Mouse (Mus musculus) intestine, embryonic 14.5 days (tissue): ENCODE measurements at regions not wholly inside any gene's neighbourhood (a gene's known extent, or its start where the extent isn't known, plus 50 kb on each side); places are given as distances from the start of the nearest gene placed in this dataset.

Experiments used
- ATAC-seq: fragments of 200-750 bp; cut with Nextera tagmentation; replicated peaks from 2 replicates; pipeline ENCODE4 v1.8.0; 2017; ENCODE audit warnings: low read depth, moderate number of reproducible peaks, moderate TSS enrichment, moderate library complexity; ENCODE audit not compliant: low FRiP score, low TSS enrichment
- DNase-seq: peaks from one replicate; pipeline ENCODE4 v3.0.0-alpha.2; 2018; ENCODE audit warnings: low spot score
- H3K27ac ChIP-seq: fragments of 300-500 bp; sonication (generic); 2 replicates; pipeline ENCODE4 v1.5.1; 2014; ENCODE audit warnings: low read depth, mild to moderate bottlenecking, control low read depth
- H3K27me3 ChIP-seq: fragments of 300-500 bp; sonication (generic); replicated peaks from 2 replicates; pipeline ENCODE4 v1.6.1; 2014; ENCODE audit warnings: low read length, control low read depth; ENCODE audit not compliant: control insufficient read depth, insufficient read depth
- H3K36me3 ChIP-seq: fragments of 300-500 bp; sonication (generic); 2 replicates; pipeline ENCODE4 v1.6.1; 2014; ENCODE audit warnings: low read length, control low read depth; ENCODE audit not compliant: control insufficient read depth, insufficient read depth
- H3K4me1 ChIP-seq: fragments of 300-500 bp; sonication (generic); replicated peaks from 2 replicates; pipeline ENCODE4 v1.6.1; 2014; ENCODE audit warnings: low read length, control low read depth, mixed read lengths; ENCODE audit not compliant: control insufficient read depth, insufficient read depth
- H3K4me2 ChIP-seq: fragments of 300-500 bp; sonication (generic); 2 replicates; pipeline ENCODE4 v1.6.1; 2014; ENCODE audit warnings: low read length
- H3K4me3 ChIP-seq: fragments of 300-500 bp; sonication (generic); 2 replicates; pipeline ENCODE4 v1.5.1; 2014; ENCODE audit warnings: low read depth, low read length, control low read depth, mixed read lengths
- H3K9ac ChIP-seq: fragments of 300-500 bp; sonication (generic); 2 replicates; pipeline ENCODE4 v1.6.1; 2014; ENCODE audit warnings: mild to moderate bottlenecking, low read length
- H3K9me3 ChIP-seq: fragments of 300-500 bp; sonication (generic); 2 replicates; pipeline ENCODE4 v1.6.1; 2016; ENCODE audit warnings: low read length, control low read depth; ENCODE audit not compliant: control insufficient read depth
- WGBS: fragments of 180-500 bp; shearing (Covaris S2); extraction: QIAGEN DNeasy Blood & Tissue Kit; methylation state at CpG from one replicate; pipeline ENCODE4 v1.1.7; 2014; 5-methylcytosine and 5-hydroxymethylcytosine counted together

DNA sequence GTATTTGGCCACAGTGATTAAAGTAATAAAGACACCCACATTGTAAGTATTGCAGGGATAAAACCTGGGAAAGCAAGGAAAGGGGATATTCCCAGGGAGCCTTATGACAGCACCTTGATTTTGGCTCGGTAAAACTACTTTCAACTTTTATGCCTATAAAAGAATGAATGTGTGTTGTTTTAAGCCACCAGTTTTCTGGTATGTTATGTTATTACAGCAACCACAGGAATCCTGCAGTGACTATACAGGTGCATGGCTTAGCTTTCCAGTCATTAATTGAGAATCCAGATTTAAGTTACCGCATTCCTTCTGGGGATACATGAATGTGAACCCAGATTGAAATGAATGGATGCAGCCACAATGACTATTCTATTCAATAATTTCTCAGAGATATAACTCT is 537.2 kb upstream of the Sel1l start:
- WGBS, result 93% methylated on average over 2 of the region's 2 CpGs
- H3K4me1 ChIP-seq, result no peaks in the 10 kb centered on the region
- DNase-seq (no peak), ATAC-seq (no peak)
- H3K4me3 ChIP-seq, result no peak overlapping the region
- H3K27me3 ChIP-seq, result no peaks in the 10 kb centered on the region
- no peaks in the 10 kb centered on the region for H3K9me3 ChIP-seq
- no peak overlapping the region for H3K9ac ChIP-seq
- H3K36me3 ChIP-seq, result no peaks in the 10 kb centered on the region
- H3K27ac ChIP-seq, result no peak overlapping the region
- H3K4me2 ChIP-seq, result no peak overlapping the region

DNA sequence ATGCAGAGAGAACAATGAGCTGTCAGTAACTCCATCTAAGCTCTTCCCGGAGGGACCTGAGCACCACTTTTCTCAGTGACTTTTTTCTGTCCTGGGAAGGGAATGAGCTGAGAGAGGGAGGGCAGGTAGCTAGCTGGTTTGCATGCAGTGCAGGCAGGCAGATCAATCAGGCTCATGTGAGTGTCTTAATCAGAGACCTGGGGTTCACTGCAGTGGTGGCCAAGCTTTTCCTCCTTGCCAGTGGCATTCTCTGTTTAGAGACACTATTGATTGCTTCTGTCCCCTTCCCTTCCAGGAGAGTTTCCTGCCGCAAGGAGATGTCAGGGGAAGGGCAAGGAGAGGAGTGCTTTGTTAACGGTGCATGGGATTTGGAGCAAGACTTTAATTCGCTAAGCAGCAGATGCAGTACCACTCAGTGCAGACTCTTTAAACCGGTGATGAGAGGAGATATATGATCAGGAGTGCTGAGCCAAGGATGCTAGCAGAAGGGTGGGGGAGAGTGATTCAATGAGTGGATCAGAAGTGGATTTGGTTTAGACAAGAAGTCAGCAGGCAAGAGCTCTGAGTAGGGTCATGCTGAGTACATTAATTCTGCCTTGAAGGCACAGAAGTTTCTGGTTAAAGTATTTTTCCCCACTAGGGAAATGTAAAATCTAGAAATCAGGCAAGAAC is 535.4 kb upstream of the Sel1l start:
- no peak for ATAC-seq
- 24% methylated on average over 5 of the region's 5 CpGs for WGBS
- no peak overlapping the region for H3K4me2 ChIP-seq

DNA sequence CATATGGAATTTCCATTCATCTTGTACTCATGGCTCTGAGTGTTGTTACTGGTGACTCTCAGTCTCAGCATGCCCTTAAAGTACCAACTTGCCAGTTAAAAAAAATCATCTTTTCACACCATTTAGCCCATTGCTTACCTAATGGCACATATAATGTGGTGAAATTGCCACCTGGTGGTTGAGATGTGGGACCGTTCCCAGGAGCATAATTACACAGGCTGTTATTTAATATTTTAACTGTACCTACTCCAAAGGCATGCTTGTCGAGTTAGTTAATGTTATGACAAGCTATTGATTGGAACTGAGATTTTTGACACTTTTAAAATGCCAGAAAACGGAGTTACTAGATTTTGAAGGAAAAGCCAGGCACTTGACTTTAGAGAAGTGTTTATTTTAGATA is 530.2 kb upstream of the Sel1l start:
- DNase-seq (no peak), ATAC-seq (no peak)
- Histone ChIP-seq H3K27ac (no peak overlapping the region), H3K9ac (no peak overlapping the region), H3K36me3 (no peaks in the 10 kb centered on the region), H3K9me3 (no peaks in the 10 kb centered on the region), H3K4me2 (no peak overlapping the region), H3K4me1 (no peaks in the 10 kb centered on the region), H3K27me3 (no peaks in the 10 kb centered on the region), H3K4me3 (no peak overlapping the region)
- 63% methylated on average over 3 of the region's 3 CpGs for WGBS

More for the DNA sequence above, 535.4 kb upstream of the Sel1l start:
- H3K36me3 ChIP-seq, result no peaks in the 10 kb centered on the region
- no peak overlapping the region for H3K9ac ChIP-seq
- H3K4me3 ChIP-seq, result no peak overlapping the region
- H3K27me3 ChIP-seq, result no peaks in the 10 kb centered on the region
- no peaks in the 10 kb centered on the region for H3K9me3 ChIP-seq
- no peak for DNase-seq
- H3K4me1 ChIP-seq, result no peaks in the 10 kb centered on the region
- no peak overlapping the region for H3K27ac ChIP-seq

DNA sequence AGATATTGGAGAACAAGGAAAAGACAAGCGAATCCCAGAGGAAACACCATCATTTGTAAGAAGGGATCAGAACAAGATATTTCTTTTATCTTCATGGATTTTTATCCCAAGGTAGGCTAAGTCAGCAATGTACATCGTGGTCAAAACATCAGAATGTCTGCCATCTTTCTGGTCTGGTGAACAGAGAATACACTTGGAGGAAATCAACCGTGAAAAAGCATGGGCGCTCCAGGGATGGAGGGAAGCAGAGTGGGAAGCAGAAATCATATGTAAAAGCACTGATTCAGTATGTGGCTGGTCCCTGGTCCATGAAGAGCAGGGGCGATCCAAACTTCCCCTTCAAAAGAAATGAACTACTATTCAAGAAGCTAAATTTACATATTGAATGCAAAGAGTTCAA is 517.0 kb upstream of the Sel1l start:
- Histone ChIP-seq H3K27ac (no peak overlapping the region), H3K9ac (no peak overlapping the region), H3K27me3 (no peaks in the 10 kb centered on the region), H3K4me2 (no peak overlapping the region), H3K4me1 (no peaks in the 10 kb centered on the region), H3K4me3 (no peak overlapping the region), H3K36me3 (no peaks in the 10 kb centered on the region), H3K9me3 (no peaks in the 10 kb centered on the region)
- no peak for ATAC-seq
- DNase-seq, result no peak
- WGBS, result 88% methylated on average over 5 of the region's 5 CpGs

DNA sequence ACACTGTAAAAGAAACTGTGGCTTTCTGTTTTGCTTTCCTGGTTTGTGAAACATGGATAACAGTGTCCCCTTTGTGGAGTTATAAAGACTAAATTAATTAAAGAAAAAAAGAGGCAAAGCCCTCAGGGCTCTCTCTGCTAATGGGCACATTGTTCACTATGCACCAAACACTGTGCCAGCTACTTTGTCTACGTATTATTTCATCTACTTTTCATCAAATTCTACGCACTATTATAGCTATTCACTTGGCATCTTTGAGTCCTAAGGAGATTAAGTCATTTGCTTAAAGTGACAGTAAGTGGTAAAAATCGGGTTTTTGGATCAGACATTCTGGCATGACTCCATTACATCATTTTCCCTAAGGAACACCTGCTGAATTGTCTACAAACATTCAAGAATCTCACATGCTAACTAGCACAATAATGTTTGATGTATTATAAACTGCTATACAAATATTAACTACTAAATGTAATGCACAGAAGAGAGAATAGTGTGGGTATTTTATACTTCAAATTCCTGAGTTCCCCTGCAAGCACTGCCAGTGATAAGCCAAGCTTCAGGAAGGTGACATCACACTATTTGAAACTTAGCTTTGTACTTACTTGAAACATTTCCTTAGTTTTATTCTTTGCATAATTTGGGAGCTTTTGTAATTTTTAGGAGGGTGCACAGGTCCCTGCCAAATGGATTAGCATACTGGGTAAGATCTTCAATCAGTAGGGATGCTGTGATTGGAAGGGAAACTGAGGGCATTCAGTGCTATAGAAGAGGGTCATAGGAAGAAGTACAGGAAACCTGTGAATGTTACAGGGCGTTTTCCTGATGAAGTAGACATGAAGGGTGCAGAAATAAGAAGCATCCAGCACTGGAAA is 504.7 kb upstream of the Sel1l start:
- Histone ChIP-seq H3K4me2 (no peak overlapping the region), H3K36me3 (no peaks in the 10 kb centered on the region)
- WGBS, result 74% methylated on average over 4 of the region's 4 CpGs

DNA sequence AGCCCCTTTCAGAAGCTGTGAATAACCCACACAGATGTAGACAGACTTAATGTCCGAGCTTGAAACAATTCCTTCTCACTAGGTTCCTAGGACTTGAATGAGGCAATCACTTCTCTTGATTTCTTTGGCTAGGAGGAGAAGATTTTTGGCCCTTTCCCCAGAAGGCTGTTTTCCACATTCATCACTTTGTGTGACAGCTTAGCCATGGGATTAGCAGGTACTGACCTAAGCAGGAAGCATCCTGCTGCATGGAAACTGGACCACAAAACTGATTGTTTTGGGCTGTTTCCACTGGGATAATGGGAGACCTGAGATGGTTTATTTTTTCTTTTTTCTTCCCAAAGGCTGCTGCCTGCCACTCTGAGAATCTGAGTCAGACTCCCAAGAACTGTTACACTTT is 469.3 kb upstream of the Sel1l start:
- no peak overlapping the region for H3K4me3 ChIP-seq
- DNase-seq (no peak), ATAC-seq (no peak)
- WGBS, result 75% methylated on average over 1 of the region's 1 CpGs
- H3K4me1 ChIP-seq, result no peaks in the 10 kb centered on the region
- H3K27me3 ChIP-seq, result no peaks in the 10 kb centered on the region
- no peak overlapping the region for H3K4me2 ChIP-seq
- no peak overlapping the region for H3K27ac ChIP-seq
- no peaks in the 10 kb centered on the region for H3K36me3 ChIP-seq
- no peak overlapping the region for H3K9ac ChIP-seq
- no peaks in the 10 kb centered on the region for H3K9me3 ChIP-seq

More for the DNA sequence above, 504.7 kb upstream of the Sel1l start:
- DNase-seq (no peak), ATAC-seq (no peak)
- H3K27me3 ChIP-seq, result no peaks in the 10 kb centered on the region
- H3K9ac ChIP-seq, result no peak overlapping the region
- H3K4me3 ChIP-seq, result no peak overlapping the region
- H3K4me1 ChIP-seq, result no peaks in the 10 kb centered on the region
- H3K27ac ChIP-seq, result no peak overlapping the region
- no peaks in the 10 kb centered on the region for H3K9me3 ChIP-seq

DNA sequence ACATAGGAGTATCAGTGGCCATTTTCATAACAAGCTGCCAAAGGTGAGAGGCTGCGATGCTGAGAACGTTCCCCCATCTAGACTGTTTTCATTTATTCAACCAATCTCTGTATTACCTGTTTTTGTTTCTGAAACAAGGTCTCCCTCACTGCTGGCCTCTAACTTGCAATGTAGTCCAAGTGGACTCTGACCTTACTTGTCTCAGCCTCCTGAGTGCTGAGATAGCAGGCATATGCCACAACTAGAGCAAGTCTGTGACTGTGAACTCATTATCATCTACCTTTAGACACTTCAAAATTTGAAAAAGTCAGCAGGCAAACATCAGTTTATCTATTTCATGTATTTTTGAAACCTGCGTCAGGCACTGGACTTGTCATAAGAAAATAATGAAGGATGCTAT is 468.7 kb upstream of the Sel1l start:
- Histone ChIP-seq H3K4me1 (no peaks in the 10 kb centered on the region), H3K27me3 (no peaks in the 10 kb centered on the region), H3K9ac (no peak overlapping the region), H3K4me2 (no peak overlapping the region), H3K9me3 (no peaks in the 10 kb centered on the region), H3K36me3 (no peaks in the 10 kb centered on the region), H3K27ac (no peak overlapping the region), H3K4me3 (no peak overlapping the region)
- WGBS, result 92% methylated on average over 3 of the region's 3 CpGs
- no peak for ATAC-seq
- DNase-seq, result no peak

DNA sequence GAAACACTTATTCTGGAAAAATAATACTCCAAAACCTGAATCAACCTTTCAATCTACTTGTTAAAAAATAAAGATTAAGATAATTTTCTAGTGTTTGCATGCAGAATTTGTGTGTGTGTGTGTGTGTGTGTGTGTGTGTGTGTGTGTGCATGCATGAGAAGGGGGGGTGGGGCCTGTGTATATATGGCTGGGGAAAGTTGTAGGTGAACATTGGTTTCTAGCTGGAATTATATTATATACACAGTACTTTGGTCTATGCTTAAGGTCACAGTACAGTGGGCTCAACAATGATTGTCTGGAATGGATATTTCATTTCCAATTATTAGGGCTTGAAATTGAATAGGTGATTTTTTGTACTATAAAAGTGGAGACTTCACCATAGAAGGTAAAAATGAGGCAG is 467.3 kb upstream of the Sel1l start:
- ATAC-seq (no peak), DNase-seq (no peak)
- no peak overlapping the region for H3K4me2 ChIP-seq
- H3K4me1 ChIP-seq, result no peaks in the 10 kb centered on the region
- no peak overlapping the region for H3K27ac ChIP-seq
- no peaks in the 10 kb centered on the region for H3K9me3 ChIP-seq
- H3K4me3 ChIP-seq, result no peak overlapping the region
- no peak overlapping the region for H3K9ac ChIP-seq
- no peaks in the 10 kb centered on the region for H3K27me3 ChIP-seq
- no peaks in the 10 kb centered on the region for H3K36me3 ChIP-seq

DNA sequence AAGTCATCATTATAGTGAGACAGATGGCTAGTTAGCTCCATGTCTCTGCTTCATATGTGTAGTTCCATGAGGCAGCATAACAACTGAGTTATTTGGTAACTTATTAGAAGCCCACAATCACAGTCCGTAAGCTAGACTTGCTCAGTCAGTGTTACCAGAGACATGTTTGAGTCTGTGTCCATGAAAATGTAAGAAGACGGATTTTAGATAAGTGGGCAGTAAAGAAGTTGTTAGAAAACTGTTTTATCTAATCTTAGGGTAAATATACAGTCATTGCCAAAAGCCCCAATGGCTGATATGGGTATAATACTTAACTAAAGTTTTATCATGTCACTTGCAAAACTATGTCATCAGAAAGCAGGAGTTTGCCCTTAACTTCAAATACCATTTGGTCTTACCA is 466.9 kb upstream of the Sel1l start:
- ATAC-seq, result no peak
- WGBS, result 67% methylated on average over 2 of the region's 2 CpGs

More for the DNA sequence above, 466.9 kb upstream of the Sel1l start:
- Histone ChIP-seq H3K4me2 (no peak overlapping the region), H3K9me3 (no peaks in the 10 kb centered on the region), H3K27me3 (no peaks in the 10 kb centered on the region), H3K9ac (no peak overlapping the region), H3K4me1 (no peaks in the 10 kb centered on the region), H3K36me3 (no peaks in the 10 kb centered on the region), H3K4me3 (no peak overlapping the region), H3K27ac (no peak overlapping the region)
- DNase-seq, result no peak
